Mouse (Mus musculus) myocyte (in vitro differentiated cells): ENCODE measurements around the gene Gm20695.

ENCODE experiments used
- MAX ChIP-seq: IDR thresholded peaks from one replicate; pipeline ENCODE4 v1.6.1; 2011; ENCODE audit warnings: low read depth, mild to moderate bottlenecking, control low read depth
- POLR2A ChIP-seq: IDR thresholded peaks from one replicate; pipeline ENCODE4 v1.6.1; 2011; ENCODE audit warnings: low read depth, mild to moderate bottlenecking, control low read depth, moderate library complexity; ENCODE audit not compliant: insufficient read length
- POLR2AphosphoS2 ChIP-seq: IDR thresholded peaks from one replicate; pipeline ENCODE4 v1.6.1; 2011; ENCODE audit warnings: low read depth, control low read depth; ENCODE audit not compliant: insufficient read length
- TCF3 ChIP-seq: IDR thresholded peaks from one replicate; pipeline ENCODE4 v1.6.1; 2011; ENCODE audit warnings: low read depth, control low read depth; ENCODE audit not compliant: insufficient read length

DNA sequence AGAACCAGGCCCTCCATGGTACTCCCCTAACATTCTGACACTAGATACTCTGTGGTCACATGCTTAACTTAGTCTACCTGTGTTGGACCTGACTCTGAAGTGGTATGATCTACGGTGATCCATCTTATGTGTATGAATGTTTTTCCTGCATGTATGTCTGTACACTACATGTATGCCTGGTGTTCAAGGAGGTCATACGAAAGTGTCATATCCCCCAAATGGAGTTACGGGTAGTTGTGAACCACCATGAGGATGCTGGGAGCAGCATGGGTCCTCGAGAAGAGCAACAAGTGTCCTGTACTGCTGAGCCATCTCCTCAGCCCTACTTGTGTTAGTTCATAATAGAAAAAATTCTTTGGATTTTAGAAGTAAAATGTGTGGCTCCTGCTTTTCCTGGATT lies 8.1 kb upstream of the Gm20695 start:
- TF ChIP-seq MAX (no peak), POLR2A (no peak), TCF3 (no peak), POLR2AphosphoS2 (no peak)
